Mouse (Mus musculus): ENCODE measurements around the gene Gm28539.

The Gm28539 gene
- long read RNA-seq, experiment 1, partial matches to known transcripts, result 0 of 1 reads
- long read RNA-seq, experiment 1, other reads (novel, unspliced or antisense), result 1 of 1 reads
- long read RNA-seq, experiment 2, result 0 reads

GRCm38 (mm10) chr16:18836468-18837208 is at the start of gene Gm28539, which contains the start of gene 2510002D24Rik:
TSS of gene Gm28539 (plus strand) at chr16:18836584.
TSS of gene 2510002D24Rik (plus strand) at chr16:18836578.
- intact Hi-C loops (cut with DNase I), result no loop called here

- intact Hi-C loops (cut with DNase I), result no loop called here
Measured at GRCm38 (mm10) chr16:18786652-18787051, 49.7 kb upstream of the Gm28539 start.

GRCm38 (mm10) chr16:18788627-18789406 is 47.6 kb upstream of the Gm28539 start:
- intact Hi-C loops (cut with DNase I), result no loop called here

GRCm38 (mm10) chr16:18795223-18795899 is 41.0 kb upstream of the Gm28539 start:
- intact Hi-C loops (cut with DNase I), result no loop called here

GRCm38 (mm10) chr16:18796645-18797044 is 39.7 kb upstream of the Gm28539 start:
- intact Hi-C loops (cut with DNase I), result no loop called here

- intact Hi-C loops (cut with DNase I), result no loop called here
Measured at GRCm38 (mm10) chr16:18798151-18798550, 38.2 kb upstream of the Gm28539 start.

- intact Hi-C loops (cut with DNase I), result loop anchor here (1.0 kb wide), 1 partner anchor 103 kb away; no protein-coding TSS in a partner anchor
Measured at GRCm38 (mm10) chr16:18798841-18799240, 37.5 kb upstream of the Gm28539 start.

GRCm38 (mm10) chr16:18805746-18806145 is 30.6 kb upstream of the Gm28539 start:
- intact Hi-C loops (cut with DNase I), result no loop called here

- intact Hi-C loops (cut with DNase I), result no loop called here
Measured at GRCm38 (mm10) chr16:18809001-18809400, 27.4 kb upstream of the Gm28539 start.

- intact Hi-C loops (cut with DNase I), result no loop called here
Measured at GRCm38 (mm10) chr16:18811032-18811431, 25.4 kb upstream of the Gm28539 start.

GRCm38 (mm10) chr16:18811468-18812384 is 24.7 kb upstream of the Gm28539 start, which contains the start of the genes Ufd1 and Cdc45:
TSS of gene Ufd1 (plus strand) at chr16:18811779.
TSS of gene Cdc45 (minus strand) at chr16:18811987.
- intact Hi-C loops (cut with DNase I), result no loop called here

- intact Hi-C loops (cut with DNase I), result no loop called here
Measured at GRCm38 (mm10) chr16:18812385-18812910, 23.9 kb upstream of the Gm28539 start.

GRCm38 (mm10) chr16:18822356-18822755 is 14.0 kb upstream of the Gm28539 start:
- intact Hi-C loops (cut with DNase I), result no loop called here

- intact Hi-C loops (cut with DNase I), result no loop called here
Measured at GRCm38 (mm10) chr16:18822925-18823324, 13.5 kb upstream of the Gm28539 start.

GRCm38 (mm10) chr16:18828630-18829029 is 7.8 kb upstream of the Gm28539 start:
- intact Hi-C loops (cut with DNase I), result no loop called here

GRCm38 (mm10) chr16:18829102-18829501 is 7.3 kb upstream of the Gm28539 start:
- intact Hi-C loops (cut with DNase I), result no loop called here

GRCm38 (mm10) chr16:18833486-18833885 is 2.9 kb upstream of the Gm28539 start:
- intact Hi-C loops (cut with DNase I), result no loop called here

- intact Hi-C loops (cut with DNase I), result no loop called here
Measured at GRCm38 (mm10) chr16:18836073-18836467, 314 bp upstream of the Gm28539 start.

GRCm38 (mm10) chr16:18838346-18838745 is 2.0 kb downstream of the Gm28539 start:
- intact Hi-C loops (cut with DNase I), result no loop called here

- intact Hi-C loops (cut with DNase I), result no loop called here
Measured at GRCm38 (mm10) chr16:18846301-18846820, 10.0 kb downstream of the Gm28539 start.
